Mouse (Mus musculus): ENCODE results near the gene Ptprq. TPM values are rescaled to one million over a fixed set of nuclear protein-coding genes. Genes with fewer than 3 reads are reported as not detected.

Ptprq gene
- polyA plus RNA-seq, 1 experiment from 2014 or later = 0.08 TPM

- Histone ChIP-seq H3K9me3 (no peaks in the 10 kb centered on the region), H3K4me1 (replicated peaks) (no peaks in the 10 kb centered on the region), H3K4me2 (no peak overlapping the region), H3K9ac (no peak overlapping the region), H3K36me3 (no peaks in the 10 kb centered on the region), H3K27ac (replicated peaks) (no peak overlapping the region), H3K27me3 (no peaks in the 10 kb centered on the region), H3K4me3 (no peak overlapping the region)
- 87% methylated on average over 1 of the region's 1 CpGs for WGBS
- ATAC-seq (ENCODE audit: low FRiP score, low read depth) = no peak
Observed at GRCm38 (mm10) chr10:107626648-107627047, 93.2 kb downstream of the Ptprq start.

GRCm38 (mm10) chr10:107624211-107624610, 95.6 kb downstream of the Ptprq start:
- H3K4me1 ChIP-seq (replicated peaks) = no peaks in the 10 kb centered on the region
- H3K27me3 ChIP-seq = no peaks in the 10 kb centered on the region
- H3K9me3 ChIP-seq = no peaks in the 10 kb centered on the region
- no peak overlapping the region for H3K27ac ChIP-seq (replicated peaks)
- no peaks in the 10 kb centered on the region for H3K36me3 ChIP-seq
- no peak for ATAC-seq (ENCODE audit: low FRiP score, low read depth)
- no peak overlapping the region for H3K4me3 ChIP-seq
- no peak overlapping the region for H3K9ac ChIP-seq
- H3K4me2 ChIP-seq = no peak overlapping the region
- WGBS = 87% methylated on average over 4 of the region's 4 CpGs

- Histone ChIP-seq H3K27ac (replicated peaks) (no peak overlapping the region), H3K27me3 (no peaks in the 10 kb centered on the region), H3K36me3 (no peaks in the 10 kb centered on the region), H3K9ac (no peak overlapping the region), H3K4me2 (no peak overlapping the region), H3K4me3 (no peak overlapping the region), H3K9me3 (no peaks in the 10 kb centered on the region), H3K4me1 (replicated peaks) (no peaks in the 10 kb centered on the region)
- 81% methylated on average over 2 of the region's 2 CpGs for WGBS
- ATAC-seq (ENCODE audit: low FRiP score, low read depth) = no peak
Observed at GRCm38 (mm10) chr10:107615460-107615859, 104.4 kb downstream of the Ptprq start.

- Histone ChIP-seq H3K27me3 (no peaks in the 10 kb centered on the region), H3K9ac (no peak overlapping the region), H3K4me2 (no peak overlapping the region), H3K4me3 (no peak overlapping the region), H3K9me3 (no peaks in the 10 kb centered on the region), H3K27ac (replicated peaks) (no peak overlapping the region), H3K36me3 (no peaks in the 10 kb centered on the region), H3K4me1 (replicated peaks) (no peaks in the 10 kb centered on the region)
- 85% methylated on average over 6 of the region's 6 CpGs for WGBS
- ATAC-seq (ENCODE audit: low FRiP score, low read depth) = no peak
Observed at GRCm38 (mm10) chr10:107601371-107601770, 118.5 kb downstream of the Ptprq start.

GRCm38 (mm10) chr10:107583360-107583759, 136.5 kb downstream of the Ptprq start:
- Histone ChIP-seq H3K4me1 (replicated peaks) (no peaks in the 10 kb centered on the region), H3K9me3 (no peaks in the 10 kb centered on the region), H3K9ac (no peak overlapping the region), H3K36me3 (no peaks in the 10 kb centered on the region), H3K4me3 (no peak overlapping the region), H3K27ac (replicated peaks) (no peak overlapping the region), H3K27me3 (no peaks in the 10 kb centered on the region), H3K4me2 (no peak overlapping the region)
- WGBS = 88% methylated on average over 5 of the region's 5 CpGs
- ATAC-seq (ENCODE audit: low FRiP score, low read depth) = no peak

GRCm38 (mm10) chr10:107569044-107569443, 150.8 kb downstream of the Ptprq start:
- Histone ChIP-seq H3K4me3 (no peak overlapping the region), H3K27me3 (no peaks in the 10 kb centered on the region), H3K27ac (replicated peaks) (no peak overlapping the region), H3K4me2 (no peak overlapping the region), H3K9me3 (no peaks in the 10 kb centered on the region), H3K9ac (no peak overlapping the region), H3K36me3 (no peaks in the 10 kb centered on the region), H3K4me1 (replicated peaks) (no peaks in the 10 kb centered on the region)
- WGBS = 75% methylated on average over 3 of the region's 3 CpGs
- ATAC-seq (ENCODE audit: low FRiP score, low read depth) = no peak

- Histone ChIP-seq H3K4me3 (no peak overlapping the region), H3K9ac (no peak overlapping the region), H3K4me1 (replicated peaks) (no peaks in the 10 kb centered on the region), H3K9me3 (no peaks in the 10 kb centered on the region), H3K27me3 (no peaks in the 10 kb centered on the region), H3K36me3 (no peaks in the 10 kb centered on the region), H3K27ac (replicated peaks) (no peak overlapping the region), H3K4me2 (no peak overlapping the region)
- WGBS = 86% methylated on average over 4 of the region's 4 CpGs
- no peak for ATAC-seq (ENCODE audit: low FRiP score, low read depth)
Observed at GRCm38 (mm10) chr10:107568261-107568660, 151.6 kb downstream of the Ptprq start.

- no peak for ATAC-seq (ENCODE audit: low FRiP score, low read depth)
- 30% methylated on average over 13 of the region's 13 CpGs for WGBS
- H3K4me1 ChIP-seq (replicated peaks) = no peaks in the 10 kb centered on the region
- H3K36me3 ChIP-seq = no peaks in the 10 kb centered on the region
- H3K9ac ChIP-seq = no peak overlapping the region
- H3K9me3 ChIP-seq = no peaks in the 10 kb centered on the region
- H3K27ac ChIP-seq (replicated peaks) = no peak overlapping the region
- no peak overlapping the region for H3K4me2 ChIP-seq
- H3K27me3 ChIP-seq = no peaks in the 10 kb centered on the region
- H3K4me3 ChIP-seq = no peak overlapping the region
Observed at GRCm38 (mm10) chr10:107562875-107563274, 157.0 kb downstream of the Ptprq start.

GRCm38 (mm10) chr10:107560881-107561280, 159.0 kb downstream of the Ptprq start:
- Histone ChIP-seq H3K4me2 (no peak overlapping the region), H3K27ac (replicated peaks) (no peak overlapping the region), H3K27me3 (no peaks in the 10 kb centered on the region), H3K9me3 (no peaks in the 10 kb centered on the region), H3K36me3 (no peaks in the 10 kb centered on the region), H3K4me1 (replicated peaks) (no peaks in the 10 kb centered on the region), H3K9ac (no peak overlapping the region), H3K4me3 (no peak overlapping the region)
- no peak for ATAC-seq (ENCODE audit: low FRiP score, low read depth)

GRCm38 (mm10) chr10:107543026-107543425, 176.8 kb downstream of the Ptprq start:
- H3K4me3 ChIP-seq = no peak overlapping the region
- ATAC-seq (ENCODE audit: low FRiP score, low read depth) = no peak
- no peak overlapping the region for H3K9ac ChIP-seq
- WGBS = 33% methylated on average over 1 of the region's 1 CpGs
- no peak overlapping the region for H3K4me2 ChIP-seq
- H3K27ac ChIP-seq (replicated peaks) = no peak overlapping the region
- H3K9me3 ChIP-seq = no peaks in the 10 kb centered on the region
- no peaks in the 10 kb centered on the region for H3K27me3 ChIP-seq
- H3K4me1 ChIP-seq (replicated peaks) = no peaks in the 10 kb centered on the region
- no peaks in the 10 kb centered on the region for H3K36me3 ChIP-seq

- no peaks in the 10 kb centered on the region for H3K9me3 ChIP-seq
- no peak overlapping the region for H3K4me2 ChIP-seq
- no peak overlapping the region for H3K27ac ChIP-seq (replicated peaks)
- H3K36me3 ChIP-seq = no peaks in the 10 kb centered on the region
- WGBS = 69% methylated on average over 1 of the region's 1 CpGs
- ATAC-seq (ENCODE audit: low FRiP score, low read depth) = no peak
- H3K4me3 ChIP-seq = no peak overlapping the region
- no peaks in the 10 kb centered on the region for H3K27me3 ChIP-seq
- H3K4me1 ChIP-seq (replicated peaks) = no peaks in the 10 kb centered on the region
- H3K9ac ChIP-seq = no peak overlapping the region
Observed at GRCm38 (mm10) chr10:107528758-107529157, 191.1 kb downstream of the Ptprq start.

GRCm38 (mm10) chr10:107519216-107519615, 200.6 kb downstream of the Ptprq start:
- Histone ChIP-seq H3K36me3 (no peaks in the 10 kb centered on the region), H3K4me1 (replicated peaks) (no peaks in the 10 kb centered on the region), H3K4me3 (no peak overlapping the region), H3K9ac (no peak overlapping the region), H3K27ac (replicated peaks) (no peak overlapping the region), H3K27me3 (no peaks in the 10 kb centered on the region), H3K9me3 (no peaks in the 10 kb centered on the region), H3K4me2 (no peak overlapping the region)
- ATAC-seq (ENCODE audit: low FRiP score, low read depth) = no peak
- WGBS = 82% methylated on average over 5 of the region's 5 CpGs

GRCm38 (mm10) chr10:107516641-107517040, 203.2 kb downstream of the Ptprq start:
- no peak overlapping the region for H3K4me3 ChIP-seq
- H3K27me3 ChIP-seq = no peaks in the 10 kb centered on the region
- no peaks in the 10 kb centered on the region for H3K4me1 ChIP-seq (replicated peaks)
- no peak overlapping the region for H3K4me2 ChIP-seq
- H3K36me3 ChIP-seq = no peaks in the 10 kb centered on the region
- no peak for ATAC-seq (ENCODE audit: low FRiP score, low read depth)
- 79% methylated on average over 7 of the region's 7 CpGs for WGBS
- H3K27ac ChIP-seq (replicated peaks) = no peak overlapping the region
- no peaks in the 10 kb centered on the region for H3K9me3 ChIP-seq
- no peak overlapping the region for H3K9ac ChIP-seq

Data from hindbrain, embryonic 15.5 days (tissue).